Mouse (Mus musculus) CH12.LX (cell line): Measurements from ENCODE around the gene Mtm1.

ENCODE experiments used
- CTCF ChIP-seq, 2 experiments: IDR thresholded peaks in 1 of 2; conservative IDR thresholded peaks in 1 of 2; 2 replicates each; pipeline ENCODE4 v1.5.1; 2011 to 2012; ENCODE audit warnings: low read depth in 2 of 2, low read length in 2 of 2, improper control_type of control experiment in 1 of 2, inconsistent platforms in 1 of 2, mild to moderate bottlenecking in 1 of 2, moderate library complexity in 1 of 2
- E2F4 ChIP-seq: IDR thresholded peaks from 2 replicates; pipeline ENCODE4 v1.6.1; 2011; ENCODE audit warnings: low read depth, low read length, improper control_type of control experiment; ENCODE audit not compliant: insufficient replicate concordance
- ELF1 ChIP-seq: IDR thresholded peaks from 2 replicates; pipeline ENCODE4 v1.6.1; 2014; ENCODE audit warnings: low read depth, mild to moderate bottlenecking, inconsistent platforms, low read length, improper control_type of control experiment
- EP300 ChIP-seq: IDR thresholded peaks from 2 replicates; pipeline ENCODE4 v1.6.1; 2011; ENCODE audit warnings: low read length, improper control_type of control experiment
- MAFK ChIP-seq: IDR thresholded peaks from 2 replicates; pipeline ENCODE4 v1.6.1; 2011; ENCODE audit warnings: low read length, improper control_type of control experiment; ENCODE audit not compliant: insufficient replicate concordance
- MAX ChIP-seq: IDR thresholded peaks from 2 replicates; pipeline ENCODE4 v1.6.1; 2011; ENCODE audit warnings: low read length, improper control_type of control experiment
- POLR2A ChIP-seq: IDR thresholded peaks from 2 replicates; pipeline ENCODE4 v1.6.1; 2011; ENCODE audit warnings: low read depth, mild to moderate bottlenecking, improper control_type of control experiment, low read length
- RCOR1 ChIP-seq: conservative IDR thresholded peaks from 2 replicates; pipeline ENCODE4 v1.6.1; 2012; ENCODE audit warnings: low read depth, mild to moderate bottlenecking, inconsistent platforms, low read length, improper control_type of control experiment
- USF2 ChIP-seq: conservative IDR thresholded peaks from 2 replicates; pipeline ENCODE4 v1.6.1; 2011; ENCODE audit warnings: low read depth, low read length, improper control_type of control experiment
- ZC3H11A ChIP-seq: IDR thresholded peaks from 2 replicates; pipeline ENCODE4 v1.6.1; 2012; ENCODE audit warnings: low read depth, mild to moderate bottlenecking, inconsistent platforms, low read length, improper control_type of control experiment
- ZMIZ1 ChIP-seq: IDR thresholded peaks from 2 replicates; pipeline ENCODE4 v1.6.1; 2012; ENCODE audit warnings: low read depth, mild to moderate bottlenecking, inconsistent platforms, low read length, improper control_type of control experiment
- ZNF384 ChIP-seq: IDR thresholded peaks from 2 replicates; pipeline ENCODE4 v1.6.1; 2012; ENCODE audit warnings: low read depth, low read length, improper control_type of control experiment, inconsistent platforms

GRCm38 (mm10) chrX:71311229-71311628, 100.7 kb downstream of the Mtm1 start:
- TF ChIP-seq MAFK (no peak), ZC3H11A (no peak), ZMIZ1 (no peak), ZNF384 (no peak), ELF1 (no peak), EP300 (no peak), MAX (no peak), USF2 (no peak), POLR2A (no peak), CTCF (conservative IDR thresholded peaks at IDR 0.05 in 1 of 2, IDR thresholded peaks at IDR 0.05 in 1 of 2; ENCODE audit: low read depth in 2 of 2, low read length in 2 of 2) (peak; percentile 42 to 75; a peak in 3 of 4 replicates), RCOR1 (no peak), E2F4 (no peak)
